Mouse (Mus musculus) stomach, embryonic 14.5 days (tissue): ENCODE measurements at regions not wholly inside any gene's neighbourhood (a gene's known extent, or its start where the extent isn't known, plus 50 kb on each side); places are given as distances from the start of the nearest gene placed in this dataset.
A peak's percentile ranks its signal among the peaks of the same experiment; 100 is the strongest.

Experiments
- ATAC-seq: fragments of 200-750 bp; cut with Nextera tagmentation; 2 replicates; pipeline ENCODE4 v1.8.0; 2017; ENCODE audit warnings: low read depth, moderate TSS enrichment; ENCODE audit not compliant: insufficient number of reproducible peaks, insufficient read depth, low FRiP score
- H3K27ac ChIP-seq: fragments of 300-500 bp; sonication (generic); 2 replicates; pipeline ENCODE4 v1.5.1; 2014; ENCODE audit warnings: mild to moderate bottlenecking, low read length, moderate library complexity, mixed read lengths
- H3K27me3 ChIP-seq: fragments of 300-500 bp; sonication (generic); 2 replicates; pipeline ENCODE4 v1.6.1; 2014; ENCODE audit warnings: low read length, control low read depth, mixed read lengths; ENCODE audit not compliant: control insufficient read depth, insufficient read depth
- H3K36me3 ChIP-seq: fragments of 300-500 bp; sonication (generic); 2 replicates; pipeline ENCODE4 v1.6.1; 2014; ENCODE audit warnings: mild to moderate bottlenecking, control low read depth, low read length, moderate library complexity, mixed read lengths; ENCODE audit not compliant: control insufficient read depth, insufficient read depth
- H3K4me1 ChIP-seq: fragments of 300-500 bp; sonication (generic); 2 replicates; pipeline ENCODE4 v1.6.1; 2014; ENCODE audit warnings: low read length, control low read depth, mixed read lengths; ENCODE audit not compliant: control insufficient read depth, insufficient read depth
- H3K4me2 ChIP-seq: fragments of 300-500 bp; sonication (generic); replicated peaks from 2 replicates; pipeline ENCODE4 v1.6.1; 2014; ENCODE audit warnings: low read depth, low read length, control low read depth
- H3K4me3 ChIP-seq: fragments of 300-500 bp; sonication (generic); 2 replicates; pipeline ENCODE4 v1.5.1; 2014; ENCODE audit warnings: low read depth, low read length, control low read depth
- H3K9ac ChIP-seq: fragments of 300-500 bp; sonication (generic); replicated peaks from 2 replicates; pipeline ENCODE4 v1.6.1; 2014; ENCODE audit warnings: low read depth, mild to moderate bottlenecking, control low read depth, low read length, moderate library complexity, mixed read lengths
- H3K9me3 ChIP-seq: fragments of 300-500 bp; sonication (generic); 2 replicates; pipeline ENCODE4 v1.6.1; 2016; ENCODE audit warnings: low read depth, low read length, control low read depth; ENCODE audit not compliant: control insufficient read depth
- WGBS: fragments of 180-500 bp; shearing (Covaris S2); extraction: QIAGEN DNeasy Blood & Tissue Kit; methylation state at CpG from one replicate; pipeline ENCODE4 v1.1.7; 2014; 5-methylcytosine and 5-hydroxymethylcytosine counted together

DNA sequence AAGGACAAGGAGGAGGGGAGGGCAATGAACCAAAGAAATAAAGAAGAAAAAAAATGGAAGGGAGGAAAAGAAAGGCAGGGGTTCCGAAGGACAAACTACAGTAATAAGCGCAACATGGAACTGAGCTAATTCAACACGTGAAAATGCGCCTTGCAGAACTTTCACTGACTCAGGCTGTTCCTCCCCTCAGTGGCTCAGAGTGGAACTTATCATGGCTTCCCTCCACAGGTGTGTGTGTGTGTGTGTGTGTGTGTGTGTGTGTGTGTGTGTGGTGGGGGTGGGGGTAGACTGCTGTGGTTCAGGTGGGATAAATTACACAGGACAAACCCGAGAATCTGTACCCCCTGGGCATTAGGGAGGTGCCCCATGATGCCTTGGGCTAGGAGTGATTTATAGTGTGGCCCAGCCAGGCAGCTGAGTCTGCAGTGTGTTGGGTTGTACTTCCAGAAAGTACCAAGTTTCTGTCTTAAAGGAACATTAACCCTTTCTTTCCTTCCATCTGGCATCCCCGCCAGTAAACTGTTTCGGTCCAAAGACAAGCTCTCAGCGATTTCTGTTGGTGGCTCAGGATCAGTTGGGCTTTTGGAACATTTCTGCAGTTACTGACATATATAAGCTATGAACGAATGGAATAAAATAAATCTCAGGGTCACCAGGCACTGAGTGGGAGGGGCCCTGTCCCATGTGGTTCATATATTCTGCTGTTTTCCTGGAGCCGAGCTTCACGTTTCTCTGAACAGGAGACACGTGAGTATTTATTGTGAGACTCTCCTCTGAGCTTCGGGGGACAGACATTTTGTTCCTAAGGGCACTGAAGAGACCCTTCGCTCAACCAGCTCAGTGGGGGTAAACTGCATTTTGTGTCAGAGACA, 71.1 kb upstream of the Lnx1 start:
- Histone ChIP-seq H3K9me3 (no peaks in the 10 kb centered on the region), H3K9ac (no peak overlapping the region), H3K4me2 (no peak overlapping the region), H3K4me3 (no peak overlapping the region), H3K27me3 (0 out of 2 replicates have a peak, but pooled peaks cover 3% of the 10 kb centered on the region), H3K36me3 (no peaks in the 10 kb centered on the region), H3K4me1 (peaks cover 7% of the 10 kb centered on the region; the same call in 1 of the 2 replicates), H3K27ac (no peak overlapping the region)
- 66% methylated on average over 14 of the region's 14 CpGs for WGBS
- ATAC-seq = no peak

DNA sequence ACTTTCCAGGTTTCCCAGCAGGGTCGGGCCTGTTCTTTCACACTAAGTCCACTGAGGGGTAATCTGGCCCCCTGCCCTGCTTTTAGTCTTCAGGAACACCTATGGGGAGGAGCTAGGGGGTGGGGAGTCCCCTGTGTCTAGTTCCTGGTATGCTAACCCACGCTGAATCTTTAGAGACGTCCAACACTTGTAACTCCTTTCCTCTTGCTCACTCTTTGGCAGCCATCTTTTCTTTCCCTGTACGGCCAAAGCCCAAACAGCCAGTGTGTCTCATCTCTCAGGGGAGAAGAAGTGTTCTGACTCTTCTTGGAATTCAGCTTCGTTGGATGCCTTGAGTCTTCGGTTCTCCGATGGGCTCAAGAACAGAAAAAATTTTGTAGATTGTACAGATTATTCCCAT, 68.4 kb upstream of the Lnx1 start:
- Histone ChIP-seq H3K9me3 (no peaks in the 10 kb centered on the region), H3K4me2 (no peak overlapping the region), H3K27me3 (0 out of 2 replicates have a peak, but pooled peaks cover 3% of the 10 kb centered on the region), H3K4me3 (no peak overlapping the region), H3K36me3 (no peaks in the 10 kb centered on the region), H3K9ac (no peak overlapping the region), H3K27ac (no peak overlapping the region), H3K4me1 (peaks cover 18% of the 10 kb centered on the region)
- WGBS = 83% methylated on average over 7 of the region's 7 CpGs
- ATAC-seq = no peak

DNA sequence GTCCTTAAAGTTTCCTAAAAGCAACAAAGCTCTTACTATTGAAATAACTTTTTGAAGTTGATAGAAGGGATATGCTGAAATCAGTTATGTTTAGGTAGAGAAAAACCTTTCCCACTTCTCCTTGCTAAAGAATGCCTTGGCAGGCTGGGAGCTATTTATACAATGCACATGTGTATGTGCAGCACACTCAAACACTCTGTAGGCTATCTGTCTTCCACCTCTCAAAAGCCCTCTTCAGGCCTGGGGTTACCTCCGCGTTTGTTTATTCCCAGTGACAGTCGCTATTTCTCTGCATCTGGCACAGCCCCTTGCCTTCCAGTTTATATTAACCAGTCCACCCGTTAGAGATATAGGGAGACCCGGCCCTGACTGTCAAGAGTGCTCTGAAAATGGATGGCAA, 66.3 kb upstream of the Lnx1 start:
- Histone ChIP-seq H3K27ac (peak overlapping the region; percentile 66; the same call in 1 of the 2 replicates), H3K36me3 (no peaks in the 10 kb centered on the region), H3K4me3 (no peak overlapping the region), H3K9me3 (no peaks in the 10 kb centered on the region), H3K9ac (no peak overlapping the region), H3K4me2 (no peak overlapping the region), H3K27me3 (0 out of 2 replicates have a peak, but pooled peaks cover 3% of the 10 kb centered on the region), H3K4me1 (peaks cover 27% of the 10 kb centered on the region)
- 16% methylated on average over 5 of the region's 5 CpGs for WGBS
- peak; percentile 86 for ATAC-seq

DNA sequence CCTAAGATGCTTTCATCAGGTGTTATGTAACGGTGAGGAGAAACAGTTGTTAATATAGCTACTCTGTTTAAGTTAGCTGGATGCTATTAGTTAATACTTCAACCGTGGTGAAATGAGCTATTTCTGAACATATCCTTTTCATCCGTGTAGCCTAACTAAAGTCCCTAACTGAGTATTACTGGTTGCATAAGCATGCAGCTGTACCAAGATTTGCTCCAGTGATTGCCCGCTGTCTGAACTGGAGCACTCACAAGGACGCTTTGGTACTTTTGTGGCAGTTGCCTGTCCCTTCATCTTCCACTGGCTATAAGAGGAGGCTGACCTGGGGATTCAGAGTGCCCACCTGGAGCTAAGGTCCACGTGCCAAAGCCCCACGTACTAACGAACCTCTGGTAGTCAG, 65.3 kb upstream of the Lnx1 start:
- H3K4me2 ChIP-seq = no peak overlapping the region
- H3K9me3 ChIP-seq = no peaks in the 10 kb centered on the region
- H3K4me3 ChIP-seq = no peak overlapping the region
- peaks cover 27% of the 10 kb centered on the region for H3K4me1 ChIP-seq
- 50% methylated on average over 8 of the region's 8 CpGs for WGBS
- H3K27me3 ChIP-seq = 0 out of 2 replicates have a peak, but pooled peaks cover 3% of the 10 kb centered on the region
- no peak overlapping the region for H3K9ac ChIP-seq
- H3K36me3 ChIP-seq = no peaks in the 10 kb centered on the region
- no peak for ATAC-seq
- H3K27ac ChIP-seq = peak overlapping the region; percentile 80

DNA sequence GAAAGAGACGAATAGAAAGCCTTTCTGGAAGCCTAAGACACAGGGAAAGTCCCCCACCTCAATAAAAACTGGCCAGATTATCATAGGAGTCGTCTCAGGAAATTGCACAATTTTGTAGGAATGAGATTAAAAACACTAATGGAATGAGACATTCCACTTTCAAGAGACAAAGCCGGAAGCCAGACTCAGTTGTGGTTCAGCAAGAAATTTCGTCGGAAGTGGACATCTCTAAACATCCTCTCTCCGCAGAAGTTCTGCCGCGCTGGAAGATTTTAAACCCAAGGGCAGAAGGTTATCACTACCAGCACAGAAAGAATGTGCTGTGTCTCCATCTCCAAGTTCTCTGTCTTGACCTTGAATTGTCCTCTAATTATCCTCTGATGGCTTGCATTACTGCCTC, 63.5 kb upstream of the Lnx1 start:
- H3K4me3 ChIP-seq = no peak overlapping the region
- H3K4me2 ChIP-seq = no peak overlapping the region
- H3K9me3 ChIP-seq = no peaks in the 10 kb centered on the region
- H3K9ac ChIP-seq = no peak overlapping the region
- peaks cover 27% of the 10 kb centered on the region for H3K4me1 ChIP-seq
- no peak overlapping the region for H3K27ac ChIP-seq
- no peaks in the 10 kb centered on the region for H3K36me3 ChIP-seq
- ATAC-seq = no peak
- 57% methylated on average over 8 of the region's 8 CpGs for WGBS
- 0 out of 2 replicates have a peak, but pooled peaks cover 3% of the 10 kb centered on the region for H3K27me3 ChIP-seq

DNA sequence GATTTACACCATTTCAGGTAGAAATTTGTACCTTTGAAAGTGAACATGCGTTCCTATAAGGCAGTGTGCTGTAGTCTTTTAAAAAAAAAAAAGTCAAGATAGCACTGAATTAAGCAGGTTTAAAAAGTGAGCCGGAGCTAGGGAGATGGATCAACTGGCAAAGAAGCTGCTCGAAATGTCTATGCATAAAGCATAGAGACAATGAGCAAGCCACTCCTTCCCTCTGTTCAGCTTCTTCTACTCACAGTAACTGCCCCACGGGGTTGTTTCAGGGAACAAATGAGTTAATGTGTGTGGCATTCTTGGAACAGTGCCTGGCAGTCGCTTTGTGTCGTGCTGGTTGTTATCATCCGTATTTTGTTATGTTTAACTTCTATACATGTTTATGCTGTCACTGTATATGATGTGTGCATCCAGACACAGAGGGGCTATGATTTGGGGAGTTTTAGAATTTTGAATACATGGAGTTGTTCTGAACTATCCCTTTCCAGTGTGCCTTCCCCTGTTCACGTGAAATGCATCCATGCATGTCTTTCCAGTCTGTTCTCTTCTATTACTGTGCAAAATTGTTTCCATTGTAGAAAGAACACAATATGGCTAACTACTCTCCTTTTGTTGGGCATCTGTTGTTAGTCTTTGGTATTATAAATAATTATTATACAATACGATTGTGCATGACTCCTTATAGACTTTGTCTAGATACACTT, 62.5 kb upstream of the Lnx1 start:
- H3K4me2 ChIP-seq = no peak overlapping the region
- 45% methylated on average over 9 of the region's 9 CpGs for WGBS

DNA sequence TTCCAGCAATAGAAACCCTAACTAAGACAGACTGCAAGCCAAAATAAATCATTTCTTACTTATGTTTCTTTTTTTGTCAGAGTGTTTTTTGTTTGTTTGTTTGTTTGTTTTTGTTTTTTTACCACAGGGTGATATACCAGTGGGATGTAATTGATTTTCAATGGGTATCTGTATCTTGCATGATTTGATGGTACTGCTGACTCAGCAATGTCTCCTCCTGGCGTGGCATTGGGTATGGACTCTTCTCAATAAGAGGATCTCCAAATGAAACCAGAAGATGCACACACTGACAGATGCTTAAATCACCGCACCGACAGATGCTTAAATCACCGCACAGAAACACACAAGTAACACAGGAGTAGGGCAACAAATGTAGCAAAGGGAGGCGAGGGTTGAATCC, 54.8 kb upstream of the Lnx1 start:
- whole genome bisulfite sequencing = 89% methylated on average over 5 of the region's 5 CpGs
- Histone ChIP-seq H3K9me3 (no peaks in the 10 kb centered on the region), H3K27ac (no peak overlapping the region), H3K27me3 (no peaks in the 10 kb centered on the region), H3K4me3 (no peak overlapping the region), H3K36me3 (no peaks in the 10 kb centered on the region), H3K4me1 (no peaks in the 10 kb centered on the region), H3K9ac (no peak overlapping the region), H3K4me2 (no peak overlapping the region)
- no peak for ATAC-seq

More for the DNA sequence above, 62.5 kb upstream of the Lnx1 start:
- H3K36me3 ChIP-seq = no peaks in the 10 kb centered on the region
- no peaks in the 10 kb centered on the region for H3K9me3 ChIP-seq
- 0 out of 2 replicates have a peak, but pooled peaks cover 3% of the 10 kb centered on the region for H3K27me3 ChIP-seq
- no peak overlapping the region for H3K4me3 ChIP-seq
- no peak for ATAC-seq
- H3K4me1 ChIP-seq = peaks cover 27% of the 10 kb centered on the region
- H3K27ac ChIP-seq = no peak overlapping the region
- no peak overlapping the region for H3K9ac ChIP-seq

DNA sequence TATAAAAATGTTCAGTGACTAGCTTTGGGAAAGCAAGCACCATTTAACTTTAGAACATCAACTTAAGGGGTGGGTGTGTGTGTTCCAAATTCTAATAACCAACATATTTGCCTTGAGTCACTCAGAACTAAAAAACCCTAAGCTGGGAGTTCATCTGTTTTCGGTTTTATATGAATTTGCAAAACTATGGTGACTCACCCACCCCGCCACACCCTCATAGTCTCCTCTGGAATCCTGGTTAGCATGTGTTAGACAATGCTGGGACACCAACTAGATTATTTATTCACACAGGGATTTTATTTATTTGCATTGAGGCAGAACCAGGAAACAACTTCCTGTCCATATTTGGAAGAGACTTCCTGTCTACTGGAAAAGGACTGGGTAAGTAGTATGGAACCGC, 50.2 kb upstream of the Lnx1 start:
- no peaks in the 10 kb centered on the region for H3K9me3 ChIP-seq
- ATAC-seq = no peak
- H3K9ac ChIP-seq = no peak overlapping the region
- no peak overlapping the region for H3K4me2 ChIP-seq
- H3K36me3 ChIP-seq = no peaks in the 10 kb centered on the region
- no peak overlapping the region for H3K4me3 ChIP-seq
- H3K27ac ChIP-seq = no peak overlapping the region
- no peaks in the 10 kb centered on the region for H3K4me1 ChIP-seq
- no peaks in the 10 kb centered on the region for H3K27me3 ChIP-seq
- 93% methylated on average over 3 of the region's 3 CpGs for WGBS
